Mouse (Mus musculus) embryonic facial prominence, embryonic 13.5 days (tissue): Measurements from ENCODE around the gene Dgke. TPM values are rescaled to one million over a fixed set of nuclear protein-coding genes. Genes with fewer than 3 reads are reported as not detected.
"Not testable (repeated sequence)": the region's sequence is repeated elsewhere in the genome, so short reads cannot be mapped to it uniquely, and the experiment has no call there.

Experiments
- ATAC-seq: fragments of 200-750 bp; cut with Nextera tagmentation; 2 replicates; pipeline ENCODE4 v1.8.0; 2017; ENCODE audit warnings: low read depth; ENCODE audit not compliant: insufficient number of reproducible peaks, insufficient read depth, low FRiP score, low TSS enrichment
- H3K27ac ChIP-seq: fragments of 300-500 bp; sonication (generic); 2 replicates; pipeline ENCODE4 v1.5.1; 2015; ENCODE audit warnings: moderate library complexity, mild to moderate bottlenecking, inconsistent platforms
- H3K27me3 ChIP-seq: fragments of 300-500 bp; sonication (generic); 2 replicates; pipeline ENCODE4 v1.6.1; 2015; ENCODE audit warnings: mild to moderate bottlenecking, inconsistent platforms
- H3K36me3 ChIP-seq: fragments of 300-500 bp; sonication (generic); 2 replicates; pipeline ENCODE4 v1.6.1; 2015; ENCODE audit warnings: mild to moderate bottlenecking, inconsistent platforms
- H3K4me1 ChIP-seq: fragments of 300-500 bp; sonication (generic); 2 replicates; pipeline ENCODE4 v1.6.1; 2015; ENCODE audit warnings: inconsistent platforms
- H3K4me2 ChIP-seq: fragments of 300-500 bp; sonication (generic); 2 replicates; pipeline ENCODE4 v1.6.1; 2015; ENCODE audit warnings: moderate library complexity, mild to moderate bottlenecking, inconsistent platforms
- H3K4me3 ChIP-seq: fragments of 300-500 bp; sonication (generic); 2 replicates; pipeline ENCODE4 v1.5.1; 2015; ENCODE audit warnings: mild to moderate bottlenecking, inconsistent platforms
- H3K9ac ChIP-seq: fragments of 300-500 bp; sonication (generic); 2 replicates; pipeline ENCODE4 v1.6.1; 2015; ENCODE audit warnings: mild to moderate bottlenecking, inconsistent platforms
- H3K9me3 ChIP-seq: fragments of 300-500 bp; sonication (generic); 2 replicates; pipeline ENCODE4 v1.6.1; 2016; ENCODE audit warnings: inconsistent platforms
- WGBS: fragments of 180-500 bp; shearing (Covaris S2); methylation state at CpG from one replicate; pipeline ENCODE4 v1.1.7; 2015; ENCODE audit warnings: mixed read lengths; 5-methylcytosine and 5-hydroxymethylcytosine counted together
- polyA plus RNA-seq: library from polyadenylated mRNA; unstranded; fragments of >200 nt; fragmentation: Nextera tagmentation; extraction: Ambion mirVana; gene quantifications from 2 replicates; pipeline ENCODE4 v1.2.1, GENCODE M21; 2015

Dgke gene
- polyA plus RNA-seq, 1 experiment from 2014 or later: 4.8 TPM

GRCm38 (mm10) chr11:89058515-89059270, 8.0 kb downstream of the Dgke start:
- H3K4me3 ChIP-seq: peak overlapping the region; percentile 94
- H3K9me3 ChIP-seq: no peaks in the 10 kb centered on the region
- no peaks in the 10 kb centered on the region for H3K27me3 ChIP-seq
- H3K4me1 ChIP-seq: peaks cover 19% of the 10 kb centered on the region
- ATAC-seq: no peak
- peak overlapping the region; percentile 95 for H3K4me2 ChIP-seq
- no peak overlapping the region for H3K27ac ChIP-seq
- peak overlapping the region; percentile 88 for H3K9ac ChIP-seq
- 73% methylated on average over 11 of the region's 11 CpGs for WGBS
- H3K36me3 ChIP-seq: peaks cover 17% of the 10 kb centered on the region

- no peaks in the 10 kb centered on the region for H3K27me3 ChIP-seq
- 88% methylated on average over 13 of the region's 13 CpGs for WGBS
- H3K9ac ChIP-seq: no peak overlapping the region
- H3K27ac ChIP-seq: no peak overlapping the region
- no peaks in the 10 kb centered on the region for H3K9me3 ChIP-seq
- H3K36me3 ChIP-seq: peaks cover 30% of the 10 kb centered on the region
- no peak overlapping the region for H3K4me3 ChIP-seq
- ATAC-seq: no peak
- H3K4me1 ChIP-seq: peaks cover 19% of the 10 kb centered on the region
- H3K4me2 ChIP-seq: no peak overlapping the region
Observed at GRCm38 (mm10) chr11:89055931-89056690, 10.5 kb downstream of the Dgke start.

GRCm38 (mm10) chr11:89051767-89052166, 14.9 kb downstream of the Dgke start:
- no peaks in the 10 kb centered on the region for H3K4me1 ChIP-seq
- no peaks in the 10 kb centered on the region for H3K9me3 ChIP-seq
- 88% methylated on average over 6 of the region's 6 CpGs for WGBS
- H3K4me3 ChIP-seq: no peak overlapping the region
- no peak overlapping the region for H3K9ac ChIP-seq
- H3K27me3 ChIP-seq: no peaks in the 10 kb centered on the region
- no peak overlapping the region for H3K27ac ChIP-seq
- H3K36me3 ChIP-seq: peaks cover 66% of the 10 kb centered on the region
- no peak for ATAC-seq
- H3K4me2 ChIP-seq: no peak overlapping the region

GRCm38 (mm10) chr11:89046021-89046420, 20.6 kb downstream of the Dgke start:
- Histone ChIP-seq H3K27ac (no peak overlapping the region), H3K9me3 (no peaks in the 10 kb centered on the region), H3K9ac (no peak overlapping the region), H3K4me1 (no peaks in the 10 kb centered on the region), H3K27me3 (no peaks in the 10 kb centered on the region), H3K36me3 (peaks cover 85% of the 10 kb centered on the region), H3K4me2 (no peak overlapping the region), H3K4me3 (no peak overlapping the region)
- no peak for ATAC-seq
- WGBS: 95% methylated on average over 3 of the region's 3 CpGs

GRCm38 (mm10) chr11:89045501-89045900, 21.1 kb downstream of the Dgke start:
- not testable (repeated sequence) for H3K4me3 ChIP-seq, H3K4me1 ChIP-seq, H3K9ac ChIP-seq, H3K4me2 ChIP-seq, H3K27ac ChIP-seq, H3K27me3 ChIP-seq, H3K9me3 ChIP-seq, ATAC-seq
- peaks cover 84% of the 10 kb centered on the region for H3K36me3 ChIP-seq
- 99% methylated on average over 3 of the region's 3 CpGs for WGBS

GRCm38 (mm10) chr11:89043046-89043445, 23.6 kb downstream of the Dgke start:
- Histone ChIP-seq H3K4me3 (no peak overlapping the region), H3K27me3 (no peaks in the 10 kb centered on the region), H3K36me3 (peaks cover 84% of the 10 kb centered on the region), H3K4me1 (no peaks in the 10 kb centered on the region), H3K9ac (no peak overlapping the region), H3K4me2 (no peak overlapping the region), H3K27ac (no peak overlapping the region), H3K9me3 (no peaks in the 10 kb centered on the region)
- no peak for ATAC-seq
- 95% methylated on average over 7 of the region's 7 CpGs for WGBS

- 89% methylated on average over 6 of the region's 7 CpGs for WGBS
- H3K4me3 ChIP-seq: not testable (repeated sequence)
Observed at GRCm38 (mm10) chr11:89041073-89041472, 25.6 kb downstream of the Dgke start.

GRCm38 (mm10) chr11:89039325-89039724, 27.3 kb downstream of the Dgke start:
- H3K27ac ChIP-seq: no peak overlapping the region
- H3K4me2 ChIP-seq: no peak overlapping the region
- WGBS: 31% methylated on average over 3 of the region's 3 CpGs
- H3K9ac ChIP-seq: no peak overlapping the region
- H3K4me3 ChIP-seq: no peak overlapping the region
- no peaks in the 10 kb centered on the region for H3K9me3 ChIP-seq
- no peaks in the 10 kb centered on the region for H3K4me1 ChIP-seq
- ATAC-seq: 0 out of 2 replicates have a peak, but pooled peaks have one; percentile 52
- H3K27me3 ChIP-seq: no peaks in the 10 kb centered on the region
- peaks cover 62% of the 10 kb centered on the region for H3K36me3 ChIP-seq

More at GRCm38 (mm10) chr11:89041073-89041472, 25.6 kb downstream of the Dgke start:
- not testable (repeated sequence) for H3K27me3 ChIP-seq, H3K9me3 ChIP-seq, H3K27ac ChIP-seq, H3K4me1 ChIP-seq, H3K4me2 ChIP-seq, ATAC-seq, H3K9ac ChIP-seq
- peaks cover 79% of the 10 kb centered on the region for H3K36me3 ChIP-seq

- peaks cover 55% of the 10 kb centered on the region for H3K36me3 ChIP-seq
- no peak overlapping the region for H3K27ac ChIP-seq
- no peak overlapping the region for H3K4me2 ChIP-seq
- H3K9ac ChIP-seq: no peak overlapping the region
- H3K9me3 ChIP-seq: no peaks in the 10 kb centered on the region
- ATAC-seq: no peak
- 89% methylated on average over 6 of the region's 6 CpGs for WGBS
- no peaks in the 10 kb centered on the region for H3K27me3 ChIP-seq
- no peaks in the 10 kb centered on the region for H3K4me1 ChIP-seq
- H3K4me3 ChIP-seq: no peak overlapping the region
Observed at GRCm38 (mm10) chr11:89038496-89038895, 28.2 kb downstream of the Dgke start.

GRCm38 (mm10) chr11:89035552-89035951, 31.1 kb downstream of the Dgke start:
- Histone ChIP-seq H3K9me3 (no peaks in the 10 kb centered on the region), H3K4me3 (no peak overlapping the region), H3K27me3 (no peaks in the 10 kb centered on the region), H3K27ac (no peak overlapping the region), H3K9ac (no peak overlapping the region), H3K36me3 (peaks cover 29% of the 10 kb centered on the region), H3K4me2 (no peak overlapping the region), H3K4me1 (no peaks in the 10 kb centered on the region)
- no peak for ATAC-seq
- 87% methylated on average over 3 of the region's 3 CpGs for WGBS

- Histone ChIP-seq H3K4me3 (no peak overlapping the region), H3K27me3 (no peaks in the 10 kb centered on the region), H3K36me3 (peaks cover 20% of the 10 kb centered on the region), H3K4me2 (no peak overlapping the region), H3K4me1 (no peaks in the 10 kb centered on the region), H3K27ac (no peak overlapping the region), H3K9ac (no peak overlapping the region), H3K9me3 (no peaks in the 10 kb centered on the region)
- no peak for ATAC-seq
Observed at GRCm38 (mm10) chr11:89034592-89034991, 32.1 kb downstream of the Dgke start.

GRCm38 (mm10) chr11:89031189-89031588, 35.5 kb downstream of the Dgke start:
- Histone ChIP-seq H3K9me3 (no peaks in the 10 kb centered on the region), H3K4me1 (0 out of 2 replicates have a peak, but pooled peaks cover 3% of the 10 kb centered on the region), H3K36me3 (0 out of 2 replicates have a peak, but pooled peaks cover under 1% of the 10 kb centered on the region), H3K27ac (no peak overlapping the region), H3K4me2 (no peak overlapping the region), H3K27me3 (no peaks in the 10 kb centered on the region), H3K4me3 (no peak overlapping the region), H3K9ac (no peak overlapping the region)
- no peak for ATAC-seq
- WGBS: 46% methylated on average over 1 of the region's 1 CpGs
